Mouse (Mus musculus): ENCODE data around the gene Wdr47.
"Not testable (repeated sequence)": the region's sequence is repeated elsewhere in the genome, so short reads cannot be mapped to it uniquely, and the experiment has no call there.

The Wdr47 gene

GRCm38 (mm10) chr3:108639412-108639811, 48.3 kb downstream of the Wdr47 start:
- DNase-seq, result no peak

GRCm38 (mm10) chr3:108640998-108641397, 49.9 kb downstream of the Wdr47 start:
- no peak for DNase-seq

GRCm38 (mm10) chr3:108644856-108645255, 53.8 kb downstream of the Wdr47 start:
- no peak for DNase-seq

GRCm38 (mm10) chr3:108646036-108646435, 55.0 kb downstream of the Wdr47 start:
- no peak for DNase-seq

GRCm38 (mm10) chr3:108647681-108648080, 56.6 kb downstream of the Wdr47 start:
- not testable (repeated sequence) for DNase-seq

- no peak for DNase-seq
Observed at GRCm38 (mm10) chr3:108652866-108653642, 62.0 kb downstream of the Wdr47 start.

- DNase-seq, result peak; percentile 96
Observed at GRCm38 (mm10) chr3:108653710-108654379, 62.8 kb downstream of the Wdr47 start, which contains the start of gene Clcc1. Gene Clcc1, plus strand, starts transcription at chr3:108653913.

- no peak for DNase-seq
Observed at GRCm38 (mm10) chr3:108654566-108654965, 63.5 kb downstream of the Wdr47 start.

GRCm38 (mm10) chr3:108655486-108655885, 64.4 kb downstream of the Wdr47 start:
- DNase-seq, result no peak

GRCm38 (mm10) chr3:108658612-108659011, 67.5 kb downstream of the Wdr47 start:
- no peak for DNase-seq

- DNase-seq, result no peak
Observed at GRCm38 (mm10) chr3:108660941-108661340, 69.9 kb downstream of the Wdr47 start.

GRCm38 (mm10) chr3:108676616-108677015, 85.5 kb downstream of the Wdr47 start:
- DNase-seq, result no peak

- DNase-seq, result no peak
Observed at GRCm38 (mm10) chr3:108681004-108681403, 89.9 kb downstream of the Wdr47 start.

GRCm38 (mm10) chr3:108683597-108683996, 92.5 kb downstream of the Wdr47 start:
- not testable (repeated sequence) for DNase-seq

- DNase-seq, result no peak
Observed at GRCm38 (mm10) chr3:108685701-108686100, 94.6 kb downstream of the Wdr47 start.

- no peak for DNase-seq
Observed at GRCm38 (mm10) chr3:108689015-108689441, 97.9 kb downstream of the Wdr47 start.

- no peak for DNase-seq
Observed at GRCm38 (mm10) chr3:108689446-108689845, 98.4 kb downstream of the Wdr47 start.

- DNase-seq, result no peak
Observed at GRCm38 (mm10) chr3:108689979-108690378, 98.9 kb downstream of the Wdr47 start.

GRCm38 (mm10) chr3:108694321-108694720, 103.2 kb downstream of the Wdr47 start:
- no peak for DNase-seq
